Mouse (Mus musculus): ENCODE measurements around the gene Pex5l. TPM values are rescaled to one million over a fixed set of nuclear protein-coding genes. Genes with fewer than 3 reads are reported as not detected.

The Pex5l gene
- polyA plus RNA-seq, 1 experiment = 0.04 TPM

DNA sequence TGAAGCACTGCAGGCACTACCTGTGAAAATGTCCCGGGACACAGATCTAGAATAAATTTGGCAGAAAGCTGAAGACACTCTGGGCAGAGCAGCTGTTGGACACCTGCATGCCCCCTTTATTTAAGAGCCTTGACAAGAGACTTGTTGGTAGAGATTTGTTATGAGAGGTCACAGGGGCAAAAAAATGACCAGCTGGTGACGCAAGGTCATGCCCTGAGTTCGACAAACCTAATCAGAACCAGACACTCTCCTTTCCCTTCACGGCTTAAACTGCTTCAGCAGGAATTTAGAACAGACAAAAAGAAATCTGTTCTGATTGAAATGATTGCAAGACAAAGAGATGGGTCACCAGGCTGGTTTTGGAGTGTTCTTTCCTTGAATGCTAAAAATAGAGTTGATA lies 163.1 kb downstream of the Pex5l start:
- Histone ChIP-seq H3K4me3 (no peak overlapping the region), H3K4me2 (ENCODE audit: low read depth) (no peak overlapping the region), H3K79me2 (ENCODE audit: control insufficient read depth, insufficient read depth) (no peaks in the 10 kb centered on the region), H3K27me3 (ENCODE audit: control insufficient read depth, insufficient read depth, insufficient read length) (no peaks in the 10 kb centered on the region), H3ac (ENCODE audit: control insufficient read depth, insufficient read length) (no peak overlapping the region), H3K36me3 (ENCODE audit: control insufficient read depth, insufficient read depth) (no peaks in the 10 kb centered on the region)
- no peak for TF ChIP-seq POLR2A (IDR thresholded peaks at IDR 0.05; ENCODE audit: insufficient read length, low read depth)

DNA sequence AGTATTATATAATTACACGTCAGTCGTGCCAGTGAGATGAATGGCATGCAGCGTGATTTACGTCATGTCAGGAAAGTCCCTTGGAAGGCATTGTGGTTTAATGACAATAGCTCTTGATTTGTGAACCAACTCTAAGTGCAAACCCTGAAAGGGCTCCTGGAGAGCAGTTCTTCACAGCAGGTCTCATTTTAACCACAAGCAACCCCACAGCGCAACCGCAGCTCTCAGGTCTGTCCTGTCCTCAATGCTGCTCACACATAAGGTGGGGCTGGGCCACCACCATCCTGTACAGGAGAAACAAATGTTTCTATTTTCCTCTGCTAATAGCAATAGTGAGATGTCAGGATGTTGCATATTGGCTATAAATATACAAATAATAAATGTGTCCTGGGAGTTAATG lies 163.8 kb downstream of the Pex5l start:
- H3K79me2 ChIP-seq (ENCODE audit: control insufficient read depth, insufficient read depth) = no peaks in the 10 kb centered on the region

GRCm38 (mm10) chr3:32970257-32970656 lies 172.8 kb downstream of the Pex5l start:
- H3ac ChIP-seq (ENCODE audit: control insufficient read depth, insufficient read length) = no peak overlapping the region
- H3K4me3 ChIP-seq = no peak overlapping the region
- H3K79me2 ChIP-seq (ENCODE audit: control insufficient read depth, insufficient read depth) = no peaks in the 10 kb centered on the region
- TF ChIP-seq CEBPB (IDR thresholded peaks at IDR 0.05; ENCODE audit: insufficient read depth, poor library complexity, severe bottlenecking) (no peak), POLR2A (IDR thresholded peaks at IDR 0.05; ENCODE audit: insufficient read length, low read depth) (no peak), MYOG (IDR thresholded peaks at IDR 0.05; ENCODE audit: control insufficient read depth in 1 of 3, insufficient read depth in 1 of 3, insufficient read length in 2 of 3, low read depth in 2 of 3) (no peak), POLR2AphosphoS2 (IDR thresholded peaks at IDR 0.05; ENCODE audit: insufficient read length, low read depth) (no peak), TCF12 (IDR thresholded peaks at IDR 0.05; ENCODE audit: insufficient read depth, poor library complexity, severe bottlenecking) (no peak), MAX (IDR thresholded peaks at IDR 0.05; ENCODE audit: low read depth) (no peak), USF1 (IDR thresholded peaks at IDR 0.05; ENCODE audit: low read depth) (no peak), MYOD1 (IDR thresholded peaks at IDR 0.05; ENCODE audit: control insufficient read depth in 1 of 3, insufficient read length in 2 of 3, low read depth in 2 of 3) (no peak)
- H3K36me3 ChIP-seq (ENCODE audit: control insufficient read depth, insufficient read depth) = no peaks in the 10 kb centered on the region
- H3K4me2 ChIP-seq (ENCODE audit: low read depth) = no peak overlapping the region
- no peaks in the 10 kb centered on the region for H3K27me3 ChIP-seq (ENCODE audit: control insufficient read depth, insufficient read depth, insufficient read length)

More for the DNA sequence above, 163.8 kb downstream of the Pex5l start:
- Histone ChIP-seq H3ac (ENCODE audit: control insufficient read depth, insufficient read length) (no peak overlapping the region), H3K4me2 (ENCODE audit: low read depth) (no peak overlapping the region), H3K27me3 (ENCODE audit: control insufficient read depth, insufficient read depth, insufficient read length) (no peaks in the 10 kb centered on the region), H3K4me3 (no peak overlapping the region), H3K36me3 (ENCODE audit: control insufficient read depth, insufficient read depth) (no peaks in the 10 kb centered on the region)
- TF ChIP-seq MAX (IDR thresholded peaks at IDR 0.05; ENCODE audit: low read depth) (no peak), POLR2AphosphoS2 (IDR thresholded peaks at IDR 0.05; ENCODE audit: insufficient read length, low read depth) (no peak), REST (IDR thresholded peaks at IDR 0.05; ENCODE audit: insufficient read depth, insufficient read length) (no peak), USF1 (IDR thresholded peaks at IDR 0.05; ENCODE audit: low read depth) (no peak), CEBPB (IDR thresholded peaks at IDR 0.05; ENCODE audit: insufficient read depth, poor library complexity, severe bottlenecking) (no peak), MYOD1 (IDR thresholded peaks at IDR 0.05; ENCODE audit: control insufficient read depth in 1 of 3, insufficient read length in 2 of 3, low read depth in 2 of 3) (no peak), TCF12 (IDR thresholded peaks at IDR 0.05; ENCODE audit: insufficient read depth, poor library complexity, severe bottlenecking) (no peak), SRF (IDR thresholded peaks at IDR 0.05; ENCODE audit: control insufficient read depth, insufficient read length, low read depth) (no peak), TCF3 (IDR thresholded peaks at IDR 0.05; ENCODE audit: insufficient read length, low read depth) (no peak), E2F4 (IDR thresholded peaks at IDR 0.05; ENCODE audit: insufficient read depth) (no peak), POLR2A (IDR thresholded peaks at IDR 0.05; ENCODE audit: insufficient read length, low read depth) (no peak), MYOG (IDR thresholded peaks at IDR 0.05; ENCODE audit: control insufficient read depth in 1 of 3, insufficient read depth in 1 of 3, insufficient read length in 2 of 3, low read depth in 2 of 3) (no peak)

GRCm38 (mm10) chr3:32968671-32969425 lies 174.2 kb downstream of the Pex5l start:
- TF ChIP-seq MYOG (IDR thresholded peaks at IDR 0.05; ENCODE audit: control insufficient read depth in 1 of 3, insufficient read depth in 1 of 3, insufficient read length in 2 of 3, low read depth in 2 of 3) (no peak), E2F4 (IDR thresholded peaks at IDR 0.05; ENCODE audit: insufficient read depth) (no peak), POLR2AphosphoS2 (IDR thresholded peaks at IDR 0.05; ENCODE audit: insufficient read length, low read depth) (no peak), REST (IDR thresholded peaks at IDR 0.05; ENCODE audit: insufficient read depth, insufficient read length) (no peak), USF1 (IDR thresholded peaks at IDR 0.05; ENCODE audit: low read depth) (no peak), MAX (IDR thresholded peaks at IDR 0.05; ENCODE audit: low read depth) (no peak)
- no peaks in the 10 kb centered on the region for H3K79me2 ChIP-seq (ENCODE audit: control insufficient read depth, insufficient read depth)
- no peaks in the 10 kb centered on the region for H3K36me3 ChIP-seq (ENCODE audit: control insufficient read depth, insufficient read depth)
- H3ac ChIP-seq (ENCODE audit: control insufficient read depth, insufficient read length) = no peak overlapping the region
- no peak overlapping the region for H3K4me2 ChIP-seq (ENCODE audit: low read depth)
- no peak overlapping the region for H3K4me3 ChIP-seq
- H3K27me3 ChIP-seq (ENCODE audit: control insufficient read depth, insufficient read depth, insufficient read length) = no peaks in the 10 kb centered on the region

DNA sequence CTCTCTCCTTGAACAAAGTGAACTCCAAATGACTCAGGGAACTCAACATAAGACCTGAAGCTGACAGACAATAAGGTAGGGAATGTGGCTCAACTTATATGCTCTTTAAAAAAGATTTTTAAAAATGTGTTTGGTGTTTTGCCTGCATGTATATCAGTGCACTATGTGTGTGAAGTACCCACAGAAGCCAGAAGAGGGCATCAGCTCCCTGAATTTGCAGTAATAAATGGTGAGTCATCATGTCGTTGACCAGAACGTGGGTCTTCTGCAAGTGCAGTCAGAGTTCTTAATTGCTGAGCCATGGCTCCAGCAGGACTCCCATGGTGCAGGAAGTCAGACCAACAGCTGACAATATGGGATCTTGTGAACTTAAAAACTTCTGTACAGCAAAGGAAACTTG lies 177.5 kb downstream of the Pex5l start:
- TF ChIP-seq CEBPB (IDR thresholded peaks at IDR 0.05; ENCODE audit: insufficient read depth, poor library complexity, severe bottlenecking) (no peak), TCF3 (IDR thresholded peaks at IDR 0.05; ENCODE audit: insufficient read length, low read depth) (no peak), USF1 (IDR thresholded peaks at IDR 0.05; ENCODE audit: low read depth) (no peak), E2F4 (IDR thresholded peaks at IDR 0.05; ENCODE audit: insufficient read depth) (no peak), SRF (IDR thresholded peaks at IDR 0.05; ENCODE audit: control insufficient read depth, insufficient read length, low read depth) (no peak), REST (IDR thresholded peaks at IDR 0.05; ENCODE audit: insufficient read depth, insufficient read length) (no peak), MYOD1 (IDR thresholded peaks at IDR 0.05; ENCODE audit: control insufficient read depth in 1 of 3, insufficient read length in 2 of 3, low read depth in 2 of 3) (no peak), MAX (IDR thresholded peaks at IDR 0.05; ENCODE audit: low read depth) (no peak), TCF12 (IDR thresholded peaks at IDR 0.05; ENCODE audit: insufficient read depth, poor library complexity, severe bottlenecking) (no peak), MYOG (IDR thresholded peaks at IDR 0.05; ENCODE audit: control insufficient read depth in 1 of 3, insufficient read depth in 1 of 3, insufficient read length in 2 of 3, low read depth in 2 of 3) (no peak), POLR2A (IDR thresholded peaks at IDR 0.05; ENCODE audit: insufficient read length, low read depth) (no peak), POLR2AphosphoS2 (IDR thresholded peaks at IDR 0.05; ENCODE audit: insufficient read length, low read depth) (no peak)
- H3K4me2 ChIP-seq (ENCODE audit: low read depth) = no peak overlapping the region
- no peak overlapping the region for H3K4me3 ChIP-seq
- no peaks in the 10 kb centered on the region for H3K79me2 ChIP-seq (ENCODE audit: control insufficient read depth, insufficient read depth)
- no peak overlapping the region for H3ac ChIP-seq (ENCODE audit: control insufficient read depth, insufficient read length)
- H3K36me3 ChIP-seq (ENCODE audit: control insufficient read depth, insufficient read depth) = no peaks in the 10 kb centered on the region
- no peaks in the 10 kb centered on the region for H3K27me3 ChIP-seq (ENCODE audit: control insufficient read depth, insufficient read depth, insufficient read length)

Measured in myocyte (in vitro differentiated cells).